Mouse (Mus musculus) ES-E14 (cell line): ENCODE results near the gene AC124502.3. TPM values are rescaled to one million over a fixed set of nuclear protein-coding genes. Genes with fewer than 3 reads are reported as not detected.

Experiments used
- DNase-seq: peaks from one replicate; pipeline ENCODE4 v3.0.0-alpha.2; 2013; ENCODE audit warnings: low read depth, low spot score
- H3K27ac ChIP-seq: 2 replicates; pipeline ENCODE4 v1.5.1; 2012; ENCODE audit warnings: low read depth, mild to moderate bottlenecking, low read length, moderate library complexity, mixed read lengths; ENCODE audit not compliant: poor library complexity, insufficient read depth, severe bottlenecking
- H3K36me3 ChIP-seq: 2 replicates; pipeline ENCODE4 v1.6.1; 2012; ENCODE audit warnings: mild to moderate bottlenecking, low read length, moderate library complexity, mixed read lengths; ENCODE audit not compliant: control insufficient read depth, poor library complexity, insufficient read depth, severe bottlenecking
- H3K4me1 ChIP-seq, 2 experiments: fragments of 150-350 bp in 1 of 2; sonication (generic) in 1 of 2; 2 replicates each; pipeline ENCODE4 v1.6.1; 2012; ENCODE audit warnings: low read length in 2 of 2, mild to moderate bottlenecking in 1 of 2, mixed read lengths in 1 of 2; ENCODE audit not compliant: control insufficient read depth in 2 of 2, insufficient read depth in 2 of 2, poor library complexity in 1 of 2
- H3K4me3 ChIP-seq, 2 experiments: fragments of 150-350 bp in 1 of 2; sonication (generic) in 1 of 2; 2 replicates each; pipeline ENCODE4 v1.5.1; 2012; ENCODE audit warnings: low read length in 2 of 2, low read depth in 1 of 2, mild to moderate bottlenecking in 1 of 2, mixed read lengths in 1 of 2; ENCODE audit not compliant: insufficient read depth in 1 of 2, poor library complexity in 1 of 2, severe bottlenecking in 1 of 2
- H3K9ac ChIP-seq: 2 replicates; pipeline ENCODE4 v1.6.1; 2012; ENCODE audit warnings: low read depth, mild to moderate bottlenecking, low read length, mixed read lengths; ENCODE audit not compliant: poor library complexity, insufficient read depth, severe bottlenecking
- H3K9me3 ChIP-seq: fragments of 150-350 bp; sonication (generic); 2 replicates; pipeline ENCODE4 v1.6.1; 2012; ENCODE audit warnings: low read depth, mild to moderate bottlenecking, low read length; ENCODE audit not compliant: control insufficient read depth, insufficient read depth
- CHD2 ChIP-seq: IDR thresholded peaks from 2 replicates; pipeline ENCODE4 v1.6.1; 2014; ENCODE audit warnings: mild to moderate bottlenecking, low read depth, low read length, inconsistent platforms
- HCFC1 ChIP-seq: IDR thresholded peaks from 2 replicates; pipeline ENCODE4 v1.6.1; 2012; ENCODE audit warnings: low read length, inconsistent platforms, borderline replicate concordance; ENCODE audit not compliant: insufficient read depth
- MAFK ChIP-seq: IDR thresholded peaks from 2 replicates; pipeline ENCODE4 v1.6.1; 2014; ENCODE audit warnings: mild to moderate bottlenecking, low read depth, low read length, inconsistent platforms; ENCODE audit not compliant: insufficient read depth
- ZC3H11A ChIP-seq: IDR thresholded peaks from 2 replicates; pipeline ENCODE4 v1.6.1; 2012; ENCODE audit warnings: low read depth, mild to moderate bottlenecking, inconsistent platforms, low read length, borderline replicate concordance
- ZNF384 ChIP-seq: IDR thresholded peaks from 2 replicates; pipeline ENCODE4 v1.6.1; 2012; ENCODE audit warnings: low read depth, low read length, inconsistent platforms
- in situ Hi-C, 2 experiments: fragments of 600-800 bp; cut with MboI; formaldehyde crosslinking; loops; one replicate each; pipeline ENCODE4 v1.15.1; 2025; ENCODE audit warnings: low sequenced_read_pairs in 2 of 2, inconsistent platforms in 1 of 2; ENCODE audit not compliant: unreplicated experiment in 2 of 2
- total RNA-seq: library from RNA; depleted of rRNA; stranded (reverse); fragments of 300-350 nt; gene quantifications from 2 replicates; pipeline ENCODE4 v1.2.3, GENCODE M21; 2012

AC124502.3 gene
- total RNA-seq, 1 experiment, result 3.2 TPM

DNA sequence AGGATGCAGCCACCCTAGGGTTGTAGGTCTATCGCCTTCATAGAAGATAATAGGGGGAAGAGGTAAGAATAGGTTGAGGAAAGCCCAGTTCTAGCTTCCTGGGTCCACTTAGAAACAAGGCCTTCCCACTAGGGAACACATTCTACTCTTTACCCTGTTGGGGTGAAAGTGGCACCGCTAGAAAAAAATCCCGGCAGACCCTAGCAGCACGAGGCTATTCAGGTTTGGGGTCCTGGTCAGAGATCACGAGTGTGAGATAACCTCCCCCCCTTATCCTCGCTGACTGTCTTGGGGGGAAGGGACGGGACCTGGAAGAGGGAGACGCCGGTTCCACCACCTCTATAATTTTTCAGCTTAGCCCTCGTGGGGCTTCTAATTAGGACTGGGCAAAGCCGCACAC is 32.4 kb downstream of the AC124502.3 start:
- Histone ChIP-seq H3K9me3 (no peaks in the 10 kb centered on the region), H3K36me3 (no peaks in the 10 kb centered on the region), H3K4me3 (peak overlapping the region; percentile 48 to 68), H3K9ac (peak overlapping the region; percentile 59; the same call in 1 of the 2 replicates), H3K4me1 (peaks cover 7 to 25% of the 10 kb centered on the region in 2 experiments; a peak in 3 of 4 replicates), H3K27ac (peak overlapping the region; percentile 48; the same call in 1 of the 2 replicates)
- no peak for TF ChIP-seq CHD2
- TF ChIP-seq ZNF384, result no peak
- TF ChIP-seq HCFC1, result no peak
- no peak for TF ChIP-seq MAFK
- TF ChIP-seq ZC3H11A, result no peak
- in situ Hi-C loops, result no loop called here
- DNase-seq, result no peak

DNA sequence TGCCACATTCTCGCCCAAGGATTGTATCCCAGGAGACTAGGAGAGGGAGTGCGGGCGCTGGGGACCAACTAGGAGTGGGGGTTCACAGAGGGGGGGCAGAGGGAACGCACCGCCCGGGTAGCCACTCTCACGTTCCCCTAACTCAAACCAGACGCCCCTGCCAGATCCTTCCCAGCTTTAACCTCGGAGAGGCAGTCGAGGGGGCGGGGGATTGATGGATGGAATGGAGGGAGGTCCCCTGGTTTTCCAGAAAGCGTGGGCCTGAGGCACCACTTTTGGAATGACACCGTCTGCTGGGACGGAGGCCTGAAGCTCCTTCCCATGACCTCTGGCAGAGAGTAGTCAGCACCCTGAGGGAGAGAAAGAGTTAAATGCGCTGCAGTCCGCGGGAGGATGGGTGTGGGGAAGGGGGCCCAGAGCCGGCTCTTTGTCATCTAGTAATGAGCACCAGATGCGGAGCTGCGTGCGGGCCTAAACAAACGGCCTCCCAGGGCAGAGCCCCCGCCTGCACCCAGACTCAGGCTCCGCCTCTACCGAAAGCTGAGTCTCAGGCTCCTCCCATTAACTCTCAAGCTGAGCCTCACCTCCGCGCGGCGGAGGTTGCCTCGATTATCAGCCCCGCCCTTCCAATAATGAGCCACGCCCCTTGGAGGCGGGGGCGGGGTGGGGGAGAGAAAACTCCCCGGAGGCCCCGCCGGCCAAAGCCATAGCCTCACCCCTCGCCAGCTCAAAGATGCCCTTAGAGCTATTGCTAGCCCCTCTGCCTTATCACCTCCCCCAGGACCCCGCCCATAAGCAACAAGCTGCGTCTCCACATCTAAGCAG is 33.1 kb downstream of the AC124502.3 start:
- Histone ChIP-seq H3K36me3 (no peaks in the 10 kb centered on the region), H3K4me1 (peaks cover 7 to 25% of the 10 kb centered on the region in 2 experiments; a peak in 3 of 4 replicates), H3K9ac (peak overlapping the region; percentile 59), H3K4me3 (peak overlapping the region; percentile 64 to 68), H3K27ac (peak overlapping the region; percentile 48; the same call in 1 of the 2 replicates), H3K9me3 (no peaks in the 10 kb centered on the region)
- in situ Hi-C loops, result no loop called here
- peak; percentile 95 for DNase-seq
- TF ChIP-seq ZC3H11A (no peak), HCFC1 (no peak)

DNA sequence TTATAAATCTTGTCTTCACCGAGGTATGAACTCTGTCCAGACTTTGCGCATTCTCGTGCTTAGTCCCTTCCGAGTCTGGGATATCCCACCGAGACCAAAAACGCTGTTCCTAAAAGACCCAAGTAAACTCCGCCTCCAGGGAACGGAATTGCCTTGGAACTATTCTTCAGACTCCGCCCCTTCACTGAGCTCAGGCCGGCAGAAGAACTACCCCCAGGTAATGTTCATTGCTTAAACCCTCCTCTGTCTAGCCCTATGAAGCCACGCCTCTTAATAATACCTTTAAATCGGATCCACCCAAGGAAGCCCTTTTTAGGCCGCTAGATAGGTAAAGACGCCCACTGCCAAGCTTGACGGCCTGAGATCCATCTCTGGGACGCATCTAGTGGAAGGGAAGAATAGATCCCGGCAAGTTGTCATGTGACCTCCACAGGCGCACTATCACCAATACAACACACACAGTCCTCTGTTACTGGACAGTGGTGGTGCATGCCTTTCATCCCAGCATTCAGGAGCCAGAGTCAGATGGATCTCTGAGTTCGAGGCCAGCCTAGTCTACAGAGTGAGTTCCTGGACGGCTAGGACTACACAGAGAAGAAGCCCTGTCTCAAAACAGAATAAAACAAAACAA is 33.8 kb downstream of the AC124502.3 start:
- peak overlapping the region; percentile 64 to 68 for H3K4me3 ChIP-seq
- no peak for TF ChIP-seq CHD2
- TF ChIP-seq MAFK, result no peak
- no peak for TF ChIP-seq HCFC1
- TF ChIP-seq ZC3H11A, result no peak
- H3K9me3 ChIP-seq, result no peaks in the 10 kb centered on the region
- H3K9ac ChIP-seq, result peak overlapping the region; percentile 39; the same call in 1 of the 2 replicates
- H3K36me3 ChIP-seq, result no peaks in the 10 kb centered on the region
- peak; percentile 84 for DNase-seq
- peak overlapping the region; percentile 37; the same call in 1 of the 2 replicates for H3K27ac ChIP-seq
- in situ Hi-C loops, result no loop called here
- H3K4me1 ChIP-seq, result peaks cover 7 to 19% of the 10 kb centered on the region in 2 experiments; a peak in 3 of 4 replicates

DNA sequence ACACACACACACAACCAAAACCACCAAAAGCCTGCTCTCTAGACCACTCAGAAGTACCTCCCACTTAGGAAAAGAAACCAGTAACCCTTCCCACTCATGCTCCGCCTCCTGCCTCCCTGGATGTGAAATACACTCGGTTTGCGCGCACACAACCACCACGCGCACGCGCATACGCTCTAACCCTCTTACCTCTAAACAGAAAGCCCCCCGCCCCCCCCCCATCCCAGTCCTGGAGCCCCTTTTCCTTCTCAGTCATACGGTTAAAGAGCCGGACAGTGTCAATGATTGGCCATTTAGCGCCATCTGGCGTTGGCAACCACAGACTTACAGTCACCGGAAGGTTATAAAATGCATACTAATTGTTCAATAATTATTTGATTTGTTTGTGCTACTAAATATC is 34.3 kb downstream of the AC124502.3 start:
- in situ Hi-C loops, result no loop called here
- Histone ChIP-seq H3K9ac (peak overlapping the region; percentile 39; the same call in 1 of the 2 replicates), H3K36me3 (no peaks in the 10 kb centered on the region), H3K9me3 (no peaks in the 10 kb centered on the region), H3K4me3 (peak overlapping the region; percentile 64 to 68), H3K4me1 (peaks cover 7 to 19% of the 10 kb centered on the region in 2 experiments; a peak in 3 of 4 replicates), H3K27ac (peak overlapping the region; percentile 37; the same call in 1 of the 2 replicates)
- peak; percentile 68 for DNase-seq
- no peak for TF ChIP-seq MAFK
- no peak for TF ChIP-seq HCFC1
- 0 out of 2 replicates have a peak, but pooled peaks have one; percentile 5 for TF ChIP-seq ZC3H11A
- TF ChIP-seq CHD2, result no peak
